Mouse (Mus musculus): ENCODE data around the gene Resp18. TPM values are rescaled to one million over a fixed set of nuclear protein-coding genes. Genes with fewer than 3 reads are reported as not detected.

Gene Resp18
- total RNA-seq, 4 experiments from 2014 or later: 102 to 169 (median 125) TPM

GRCm38 (mm10) chr1:75277195-75278188, 723 bp downstream of the Resp18 start:
- no peak for DNase-seq (ENCODE audit: low spot score in 2 of 2)

GRCm38 (mm10) chr1:75264091-75264880, 13.9 kb downstream of the Resp18 start, which contains the start of gene Ptprn:
Ptprn (minus strand) TSS chr1:75264502.
- peak; percentile 74 to 78 for DNase-seq (ENCODE audit: low spot score in 2 of 2)

- no peak for DNase-seq (ENCODE audit: low spot score in 2 of 2)
Observed at GRCm38 (mm10) chr1:75262969-75263951, 15.0 kb downstream of the Resp18 start.

- no peak for DNase-seq (ENCODE audit: low spot score in 2 of 2)
Observed at GRCm38 (mm10) chr1:75261278-75261677, 16.9 kb downstream of the Resp18 start.

GRCm38 (mm10) chr1:75255516-75256046, 22.6 kb downstream of the Resp18 start:
- no peak for DNase-seq (ENCODE audit: low spot score in 2 of 2)

GRCm38 (mm10) chr1:75254625-75255013, 23.6 kb downstream of the Resp18 start:
- DNase-seq (ENCODE audit: low spot score in 2 of 2): no peak

GRCm38 (mm10) chr1:75253849-75254624, 24.2 kb downstream of the Resp18 start:
- DNase-seq (ENCODE audit: low spot score in 2 of 2): peak in 1 of 2 experiments; percentile 85

GRCm38 (mm10) chr1:75253029-75253428, 25.2 kb downstream of the Resp18 start:
- no peak for DNase-seq (ENCODE audit: low spot score in 2 of 2)

GRCm38 (mm10) chr1:75252308-75252707, 25.9 kb downstream of the Resp18 start:
- DNase-seq (ENCODE audit: low spot score in 2 of 2): no peak

GRCm38 (mm10) chr1:75251112-75251970, 26.9 kb downstream of the Resp18 start:
- DNase-seq (ENCODE audit: low spot score in 2 of 2): no peak

GRCm38 (mm10) chr1:75250498-75250897, 27.7 kb downstream of the Resp18 start:
- no peak for DNase-seq (ENCODE audit: low spot score in 2 of 2)

GRCm38 (mm10) chr1:75248041-75248772, 30.0 kb downstream of the Resp18 start:
- DNase-seq (ENCODE audit: low spot score in 2 of 2): no peak

- DNase-seq (ENCODE audit: low spot score in 2 of 2): no peak
Observed at GRCm38 (mm10) chr1:75247071-75247930, 30.9 kb downstream of the Resp18 start.

GRCm38 (mm10) chr1:75244836-75245235, 33.4 kb downstream of the Resp18 start:
- no peak for DNase-seq (ENCODE audit: low spot score in 2 of 2)

GRCm38 (mm10) chr1:75244175-75244826, 33.9 kb downstream of the Resp18 start:
- DNase-seq (ENCODE audit: low spot score in 2 of 2): no peak

- DNase-seq (ENCODE audit: low spot score in 2 of 2): no peak
Observed at GRCm38 (mm10) chr1:75243411-75243810, 34.8 kb downstream of the Resp18 start.

- peak in 1 of 2 experiments; percentile 77 for DNase-seq (ENCODE audit: low spot score in 2 of 2)
Observed at GRCm38 (mm10) chr1:75239591-75239990, 38.6 kb downstream of the Resp18 start.

All from layer of hippocampus, adult 8-10 months (tissue).